Mouse (Mus musculus) thymus, postnatal 14 days (tissue): ENCODE data around the gene Rrp36.

ENCODE experiments used
- DNase-seq: peaks from one replicate; pipeline ENCODE4 v3.0.0; 2021

Gene Rrp36

DNA sequence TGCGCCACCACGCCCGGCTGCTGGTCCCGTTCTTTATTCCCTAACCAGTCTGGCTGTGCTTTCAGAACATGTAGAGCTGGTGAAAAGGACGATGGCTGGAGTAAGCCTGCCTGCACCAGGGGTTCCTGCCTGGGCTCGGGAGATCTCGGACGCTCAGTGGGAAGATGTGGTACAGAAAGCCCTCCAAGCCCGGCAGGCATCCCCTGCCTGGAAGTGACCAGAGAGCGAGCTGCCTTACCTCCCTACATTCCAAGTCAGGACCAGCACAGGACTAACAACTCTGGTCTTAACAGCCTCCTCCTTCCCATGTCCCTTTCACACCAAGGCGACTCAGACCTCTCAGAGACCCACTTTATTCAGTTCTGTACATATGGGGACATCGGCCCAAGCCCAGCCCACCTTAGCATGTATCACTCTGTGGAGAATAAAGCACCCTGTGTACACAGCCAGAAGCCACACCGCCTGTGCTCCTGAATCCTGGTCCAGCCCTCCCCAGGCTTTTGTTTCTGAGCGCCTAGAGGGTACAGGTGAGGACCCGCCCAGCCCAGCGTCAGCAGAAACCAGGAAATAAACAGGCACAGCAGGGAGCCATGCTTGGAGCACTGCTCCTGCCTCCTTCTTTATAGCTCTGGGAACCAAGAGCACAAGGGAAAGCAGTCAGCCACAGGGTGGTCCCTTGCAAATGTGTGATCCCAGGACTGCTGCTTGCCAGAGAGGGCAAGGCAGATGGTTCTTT, 8.7 kb upstream of the Rrp36 start:
- peak; percentile 25 for DNase-seq

- DNase-seq, result no peak
These were observed 7.4 kb upstream of the Rrp36 start for GRCm38 (mm10) chr17:46681466-46682118.

DNA sequence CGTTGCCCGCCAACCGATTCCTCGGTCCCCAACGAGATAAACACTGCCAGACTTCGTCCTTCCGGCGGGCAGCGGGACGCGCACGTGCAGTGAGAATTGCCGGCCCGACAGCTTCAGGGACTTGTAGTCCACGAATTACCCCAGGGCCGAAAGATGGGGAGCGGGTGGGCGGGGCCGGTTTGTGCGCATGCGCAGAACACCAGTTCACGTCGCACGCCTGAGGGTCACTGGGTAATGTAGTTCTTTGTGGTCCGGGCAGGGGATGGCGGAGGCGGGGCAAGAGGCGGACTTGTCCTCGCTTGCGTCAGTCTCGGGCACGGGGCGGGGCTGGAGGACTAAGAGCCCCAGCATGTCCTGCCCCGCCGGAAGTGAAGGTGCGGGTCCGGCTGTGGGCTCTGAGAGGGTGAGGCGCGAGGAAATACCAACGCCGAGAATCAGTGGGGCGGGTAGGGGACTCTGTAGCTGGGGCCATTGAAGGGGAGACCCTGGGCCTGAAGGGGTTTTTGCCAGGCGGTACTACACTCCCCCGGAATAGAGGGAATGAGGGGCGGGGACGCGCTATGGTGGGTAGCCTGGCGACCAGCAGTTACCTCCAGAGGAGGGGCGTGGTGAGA, 6.7 kb upstream of the Rrp36 start, which contains the start of gene Klhdc3:
Gene Klhdc3 (minus strand): TSS at position 155 of the 614 bp plus-strand sequence.
- DNase-seq, result peak; percentile 99

DNA sequence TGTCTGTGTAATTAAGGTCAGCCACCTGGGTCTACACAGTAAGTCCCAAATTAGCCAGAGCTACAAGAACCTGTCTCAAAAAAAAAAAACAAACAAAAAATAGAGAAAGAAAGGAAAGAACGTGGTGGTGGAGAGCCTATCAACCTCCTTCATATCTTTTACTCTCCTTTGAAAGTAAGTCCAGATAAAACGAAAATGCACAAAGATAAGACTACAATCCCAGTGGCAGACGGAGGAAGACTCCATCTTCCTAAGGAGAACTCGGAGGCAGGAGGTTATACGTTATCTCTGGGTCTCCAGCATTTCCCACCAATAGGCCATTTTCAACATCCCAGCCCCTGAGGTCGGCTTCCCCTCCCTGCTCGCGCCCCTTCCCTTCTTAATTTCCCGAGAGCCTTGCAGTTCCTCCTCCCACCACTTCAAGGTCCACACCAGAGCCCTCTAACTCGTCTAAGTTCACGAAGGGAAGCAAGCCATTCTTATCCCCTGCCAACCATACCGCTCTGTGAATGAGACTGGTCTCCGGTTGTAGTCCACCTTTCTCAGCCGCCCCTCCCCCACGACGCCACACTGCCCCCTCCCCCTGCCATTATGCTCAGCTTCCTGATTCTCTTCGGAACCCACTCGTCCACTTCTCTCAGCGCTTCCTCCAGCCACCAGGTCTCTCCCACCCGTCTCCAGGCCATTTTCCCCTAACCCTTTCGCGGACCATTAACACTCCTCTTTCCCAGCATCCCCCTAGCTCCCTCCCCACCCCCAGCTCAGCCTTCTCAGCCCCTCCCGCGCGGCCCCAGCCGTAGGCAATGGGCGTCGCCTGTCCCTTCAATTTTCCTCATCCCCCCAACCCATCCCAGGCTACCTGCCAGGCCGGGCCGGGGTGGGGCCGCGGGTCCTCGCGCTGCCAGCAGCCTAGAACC, 5.9 kb upstream of the Rrp36 start:
- DNase-seq, result peak; percentile 60

DNA sequence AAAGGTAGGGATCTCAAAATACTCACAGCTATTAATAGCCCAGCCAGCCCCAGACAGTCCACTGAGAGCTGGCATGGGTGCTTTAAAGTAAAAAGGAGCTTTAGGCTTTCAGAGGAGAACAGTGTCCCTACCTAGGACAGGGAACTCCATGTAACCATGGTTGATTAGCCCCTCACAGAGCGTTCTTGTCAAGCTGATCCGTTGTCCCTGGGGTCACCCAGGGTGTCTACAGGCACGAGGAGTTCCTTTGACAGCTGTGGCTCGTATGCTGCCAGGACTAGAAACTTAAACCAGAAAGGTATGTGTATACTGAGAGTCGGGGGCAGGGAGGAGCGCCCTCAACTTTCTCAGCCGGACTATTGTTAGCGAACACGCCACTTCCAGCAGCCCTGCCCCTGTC, 4.8 kb upstream of the Rrp36 start:
- no peak for DNase-seq

DNA sequence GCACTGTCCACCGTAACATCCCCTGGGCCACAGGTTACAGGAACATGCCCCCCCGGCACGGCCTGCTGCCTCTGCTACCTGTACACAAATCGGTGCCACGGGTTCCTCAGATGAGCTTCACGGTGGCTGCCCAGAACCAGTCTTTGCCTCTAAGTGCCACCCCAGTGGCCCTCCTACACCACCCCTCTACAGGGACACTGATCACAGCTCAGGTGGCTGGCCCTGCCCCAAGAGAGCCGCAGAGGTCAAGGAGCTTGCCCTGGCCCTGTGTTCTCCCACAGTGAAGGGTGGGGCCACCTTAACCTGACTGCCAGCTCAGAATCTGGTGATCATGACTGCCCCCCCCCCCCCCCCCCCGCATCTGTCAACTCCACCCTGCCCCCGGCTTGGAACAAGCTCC, 4.3 kb upstream of the Rrp36 start, which contains the start of gene Mea1:
Gene Mea1 (plus strand): TSS at position 378 of the 400 bp plus-strand sequence.
- no peak for DNase-seq

- DNase-seq, result no peak
These were observed 555 bp upstream of the Rrp36 start for GRCm38 (mm10) chr17:46674530-46675283.

DNA sequence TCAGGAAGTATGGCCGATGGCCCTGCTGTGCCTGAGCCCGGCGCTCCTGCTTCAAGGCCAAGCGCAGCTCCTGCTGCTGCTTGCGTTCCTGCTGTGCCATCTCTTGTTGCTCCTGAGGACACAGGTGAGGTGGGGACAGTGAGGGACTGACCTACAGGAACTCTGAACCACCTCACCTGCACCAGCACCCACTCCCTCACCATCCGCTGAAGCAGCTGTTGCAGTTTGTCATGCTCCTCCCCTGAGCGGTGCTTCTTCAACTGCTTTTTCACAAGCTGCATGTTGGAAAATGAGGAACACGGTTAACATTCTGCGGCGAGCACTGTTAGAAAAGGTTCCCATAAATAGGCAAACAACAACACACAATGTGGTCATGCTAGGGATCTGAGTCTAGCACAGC, 4.2 kb downstream of the Rrp36 start:
- DNase-seq, result no peak

DNA sequence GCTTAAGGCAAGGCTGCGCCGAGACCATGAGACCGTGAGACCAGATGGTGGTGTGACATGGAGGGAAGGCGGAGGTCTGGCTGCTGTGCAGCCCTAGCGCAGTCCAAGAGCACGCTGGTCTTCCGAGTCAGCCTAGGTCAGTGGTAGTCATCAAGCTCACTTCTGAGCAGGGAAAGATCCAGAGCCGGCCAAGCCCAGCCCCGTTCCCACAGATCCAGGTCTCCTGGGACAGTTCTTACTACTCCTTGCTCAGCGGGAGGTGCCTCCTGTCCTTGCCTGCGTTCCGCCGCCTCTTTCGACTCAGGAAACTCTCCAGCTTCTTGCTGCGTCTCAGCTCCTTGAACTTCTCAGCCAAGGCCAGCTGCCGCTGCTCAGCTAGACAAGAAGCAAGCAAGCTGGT, 6.4 kb downstream of the Rrp36 start:
- DNase-seq, result no peak

- DNase-seq, result no peak
These were observed 11.4 kb downstream of the Rrp36 start for GRCm38 (mm10) chr17:46662730-46663129.

- no peak for DNase-seq
These were observed 12.2 kb downstream of the Rrp36 start for GRCm38 (mm10) chr17:46661981-46662380.

DNA sequence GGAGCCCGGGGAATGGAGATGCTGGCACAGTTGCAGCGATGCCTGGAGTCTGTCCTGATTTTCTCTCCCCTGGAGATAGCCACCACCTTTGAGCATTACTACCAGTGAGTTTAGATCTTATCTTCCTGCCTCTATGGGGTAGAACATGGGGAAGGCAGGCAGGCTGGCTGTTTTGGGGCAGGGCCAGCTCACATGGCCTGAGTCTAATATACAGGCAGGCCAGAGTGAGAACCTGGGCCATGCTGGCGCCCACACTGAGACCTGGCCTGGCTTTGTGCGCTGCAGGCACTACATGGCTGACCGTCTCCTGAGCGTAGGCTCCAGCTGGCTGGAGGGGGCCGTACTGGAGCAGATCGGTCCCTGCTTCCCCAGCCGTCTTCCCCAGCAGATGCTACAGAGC, 12.8 kb downstream of the Rrp36 start:
- DNase-seq, result no peak

- DNase-seq, result no peak
These were observed 18.1 kb downstream of the Rrp36 start for GRCm38 (mm10) chr17:46656054-46656453.

GRCm38 (mm10) chr17:46651755-46652547, 22.2 kb downstream of the Rrp36 start:
- DNase-seq, result no peak

DNA sequence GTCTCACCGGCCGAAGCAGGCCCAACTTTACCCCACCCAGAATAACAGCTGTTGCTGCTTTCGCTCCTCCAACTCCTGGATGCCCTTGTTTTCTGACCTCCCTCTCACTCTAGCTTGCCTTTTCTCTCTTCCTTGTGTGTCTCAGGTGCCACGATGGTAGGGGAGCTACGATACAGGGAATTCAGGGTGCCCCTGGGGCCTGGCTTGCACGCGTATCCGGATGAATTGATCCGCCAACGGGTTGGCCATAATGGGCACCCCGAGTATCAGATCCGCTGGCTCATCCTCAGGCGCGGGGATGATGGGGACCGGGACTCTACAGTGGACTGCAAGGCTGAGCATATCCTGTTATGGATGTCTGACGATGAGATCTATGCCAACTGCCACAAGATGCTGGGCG, 22.9 kb downstream of the Rrp36 start:
- DNase-seq, result no peak

DNA sequence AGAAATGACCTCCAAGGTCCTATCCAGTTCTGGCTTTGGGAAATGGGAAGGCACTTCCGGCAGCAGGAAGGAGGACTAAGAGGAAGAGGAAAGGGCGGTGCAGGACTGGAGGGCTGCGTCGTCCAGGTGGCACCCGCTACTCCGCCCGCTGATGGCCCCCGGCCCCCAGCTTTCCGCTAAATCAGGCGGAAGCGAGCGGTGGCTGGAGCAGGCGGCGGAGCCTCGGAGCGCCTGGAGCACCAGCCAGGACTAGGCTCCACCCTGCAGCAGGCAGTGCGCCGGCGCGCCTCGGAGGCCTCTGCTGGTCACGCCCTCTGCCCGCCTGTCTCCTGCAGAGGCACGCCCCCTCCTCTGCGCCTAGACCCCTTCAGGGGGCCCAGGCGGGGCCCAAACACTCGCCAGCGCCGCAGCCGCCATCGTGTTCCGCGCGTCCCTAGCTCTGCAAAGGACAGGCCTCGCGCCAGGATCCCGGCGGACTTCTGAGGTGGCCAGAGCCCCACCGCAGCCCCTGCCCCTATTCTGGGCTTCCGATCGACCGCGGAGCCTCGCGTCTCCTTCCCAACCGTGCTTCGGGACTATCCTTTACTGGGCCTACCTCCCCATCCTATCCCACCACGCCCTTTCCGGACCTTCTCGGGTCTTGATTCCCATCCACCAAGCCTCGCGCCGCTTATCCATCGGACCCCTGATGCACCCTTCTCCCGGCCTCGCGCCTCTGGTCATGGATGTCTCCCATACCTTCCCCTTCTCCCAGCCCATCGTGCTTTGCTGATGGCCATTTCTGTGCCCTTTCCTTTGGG, 23.7 kb downstream of the Rrp36 start, which contains the start of gene Cul7:
Gene Cul7 (plus strand): TSS at position 106 of the 800 bp plus-strand sequence.
- peak; percentile 95 for DNase-seq

- DNase-seq, result peak; percentile 23
These were observed 24.3 kb downstream of the Rrp36 start for GRCm38 (mm10) chr17:46649811-46650210.

GRCm38 (mm10) chr17:46648436-46648835, 25.7 kb downstream of the Rrp36 start:
- no peak for DNase-seq

DNA sequence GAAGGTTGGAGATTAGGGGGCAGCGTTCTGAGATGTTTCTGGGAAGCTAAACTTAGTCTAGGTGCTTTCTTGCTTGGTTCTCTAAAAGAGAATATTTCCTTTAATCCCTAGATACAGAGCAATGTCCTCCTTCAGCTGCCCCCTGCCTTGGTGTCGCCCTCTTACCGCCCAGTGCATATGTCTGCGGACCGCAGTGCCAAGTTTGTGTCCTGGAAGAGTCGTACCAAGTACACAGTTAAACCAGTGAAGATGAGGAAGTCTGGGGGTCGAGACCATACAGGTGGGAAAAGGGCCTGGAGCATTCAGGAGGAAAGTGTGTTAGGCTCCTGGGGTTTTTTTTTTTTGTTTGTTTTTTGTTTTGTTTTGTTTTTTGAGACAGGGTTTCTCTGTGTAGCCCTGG, 26.9 kb downstream of the Rrp36 start:
- DNase-seq, result no peak

DNA sequence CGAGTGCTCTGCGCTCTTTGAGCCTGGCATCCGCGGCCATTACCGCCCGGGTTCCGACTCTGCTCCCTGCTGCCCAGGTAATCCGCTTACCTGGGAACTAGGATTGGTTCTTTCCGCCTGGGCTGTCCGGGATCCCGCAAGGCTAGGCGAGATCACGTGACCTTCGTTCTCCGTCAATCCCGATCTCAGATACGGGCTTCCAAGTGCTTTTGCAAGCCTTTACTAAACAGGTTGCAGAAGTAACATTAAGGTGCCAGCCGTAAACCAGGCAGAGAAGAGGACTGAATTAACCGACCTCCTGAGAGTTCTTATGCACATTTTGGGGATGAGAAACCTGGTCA, 27.9 kb downstream of the Rrp36 start:
- no peak for DNase-seq
